15 mouse cellular contexts compared by ENCODE assay signal in the genomic region with DNA sequence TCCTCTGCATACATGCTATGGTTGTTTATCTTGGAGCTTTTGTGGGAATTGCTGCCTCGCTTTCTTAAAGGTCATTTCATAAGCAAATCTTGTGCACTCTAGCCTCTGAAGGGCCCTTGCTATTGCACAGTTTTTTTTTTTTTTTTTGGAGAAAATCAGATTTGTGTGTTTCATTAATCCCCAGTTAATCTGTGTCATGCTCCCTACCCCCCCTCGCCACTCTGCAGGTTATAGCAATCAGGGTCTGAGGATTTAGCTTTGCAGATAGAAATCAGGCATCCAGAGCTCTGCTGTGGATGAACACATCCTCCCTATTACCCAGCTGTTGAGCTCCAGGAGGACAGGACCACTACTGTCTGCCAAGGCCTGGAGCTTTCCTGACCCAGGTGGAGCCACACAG. TPM values are rescaled to one million over a fixed set of nuclear protein-coding genes. Genes with fewer than 3 reads are reported as not detected.
DNase-seq lines count a peak whose midpoint lies in the region; ATAC-seq and TF ChIP-seq lines count a peak whose summit lies in the region.
"Had no signal": no experiment of that assay in that cellular context is flagged by ENCODE, and none has a peak within 500 bp of the region (broad histone marks: within the 10 kb centered on the region; RNA-seq: fewer than 3 reads in every experiment).

TSS of gene Gabrb3 (plus strand) at position 301 of the 400 bp plus-strand sequence.

- TF ChIP-seq POLR2A in cortical plate, adult 2 months (IDR thresholded peaks at IDR 0.05; ENCODE audit: extremely low read depth, insufficient read depth, low read length): no peak

- DNase-seq in forebrain, embryonic 10.5 days (ENCODE audit: extremely low spot score, low spot score): no peak
- DNase-seq in hindbrain, postnatal 0 days (ENCODE audit: low spot score): no peak
- no peak for DNase-seq in urinary bladder, postnatal 4 days (ENCODE audit: low spot score in 2 of 2)
- DNase-seq in kidney, adult 11 months: no peak
- DNase-seq in gastrocnemius, postnatal 25 days: no peak
- DNase-seq: heart, adult 2 months; kidney, postnatal 25 days; thymus, adult 2 months had no signal

- H3K27me3 ChIP-seq in forebrain, embryonic 12.5 days: no peaks in the 10 kb centered on the region
- H3K27me3 ChIP-seq in forebrain, embryonic 10.5 days (ENCODE audit: poor library complexity, severe bottlenecking): no peaks in the 10 kb centered on the region
- no peaks in the 10 kb centered on the region for H3K27me3 ChIP-seq in hindbrain, postnatal 0 days (ENCODE audit: insufficient read depth, low read length)
- no peaks in the 10 kb centered on the region for H3K27me3 ChIP-seq in midbrain, embryonic 15.5 days (replicated peaks)

- no peak within 1 kb of the TSS for H3K4me2 ChIP-seq in forebrain, embryonic 12.5 days
- H3K4me2 ChIP-seq in hindbrain, postnatal 0 days (ENCODE audit: low read depth, low read length): no peak within 1 kb of the TSS
- H3K4me2 ChIP-seq in midbrain, embryonic 15.5 days: no peak within 1 kb of the TSS

- no peak within 1 kb of the TSS for H3K27ac ChIP-seq in forebrain, embryonic 12.5 days
- no peak within 1 kb of the TSS for H3K27ac ChIP-seq in forebrain, embryonic 10.5 days
- H3K27ac ChIP-seq in cortical plate, adult 2 months (ENCODE audit: insufficient read depth, low read length): no peak within 1 kb of the TSS
- no peak within 1 kb of the TSS for H3K27ac ChIP-seq in hindbrain, postnatal 0 days
- H3K27ac ChIP-seq in midbrain, embryonic 15.5 days: no peak within 1 kb of the TSS
- H3K27ac ChIP-seq: heart, adult 2 months; liver, embryonic 14.5 days had no signal

- no peak for TF ChIP-seq CTCF in cortical plate, adult 2 months (IDR thresholded peaks at IDR 0.05; ENCODE audit: extremely low read depth, insufficient read depth, low read length)
- TF ChIP-seq CTCF in hindbrain, postnatal 0 days (IDR thresholded peaks at IDR 0.05; ENCODE audit: low read depth): no peak

- H3K9ac ChIP-seq in forebrain, embryonic 12.5 days: no peak within 1 kb of the TSS
- no peak within 1 kb of the TSS for H3K9ac ChIP-seq in hindbrain, postnatal 0 days (replicated peaks; ENCODE audit: low read length)
- H3K9ac ChIP-seq in midbrain, embryonic 15.5 days: no peak within 1 kb of the TSS
- H3K9ac ChIP-seq: liver, embryonic 14.5 days had no signal

- 69% methylated on average over 2 of the region's 2 CpGs for WGBS in forebrain, embryonic 12.5 days
- WGBS in forebrain, embryonic 10.5 days: 95% methylated on average over 2 of the region's 2 CpGs
- 87% methylated on average over 2 of the region's 2 CpGs for WGBS in hindbrain, postnatal 0 days
- WGBS in midbrain, embryonic 15.5 days: 77% methylated on average over 2 of the region's 2 CpGs

- H3K9me3 ChIP-seq in forebrain, embryonic 12.5 days: no peaks in the 10 kb centered on the region
- no peaks in the 10 kb centered on the region for H3K9me3 ChIP-seq in forebrain, embryonic 10.5 days
- no peaks in the 10 kb centered on the region for H3K9me3 ChIP-seq in hindbrain, postnatal 0 days (ENCODE audit: low read length)
- no peaks in the 10 kb centered on the region for H3K9me3 ChIP-seq in midbrain, embryonic 15.5 days

- no peaks in the 10 kb centered on the region for H3K4me1 ChIP-seq in forebrain, embryonic 12.5 days
- H3K4me1 ChIP-seq in forebrain, embryonic 10.5 days: no peaks in the 10 kb centered on the region
- H3K4me1 ChIP-seq in cortical plate, adult 2 months (ENCODE audit: control insufficient read depth, insufficient read depth, low read length): peaks cover 3% of the 10 kb centered on the region; the same call in 1 of the 2 replicates
- no peaks in the 10 kb centered on the region for H3K4me1 ChIP-seq in hindbrain, postnatal 0 days (ENCODE audit: insufficient read depth, low read length)
- no peaks in the 10 kb centered on the region for H3K4me1 ChIP-seq in midbrain, embryonic 15.5 days

- no peaks in the 10 kb centered on the region for H3K36me3 ChIP-seq in forebrain, embryonic 12.5 days (replicated peaks)
- no peaks in the 10 kb centered on the region for H3K36me3 ChIP-seq in forebrain, embryonic 10.5 days (replicated peaks)
- H3K36me3 ChIP-seq in hindbrain, postnatal 0 days (ENCODE audit: insufficient read depth, low read length): no peaks in the 10 kb centered on the region
- H3K36me3 ChIP-seq in midbrain, embryonic 15.5 days (replicated peaks): no peaks in the 10 kb centered on the region

- no peak within 1 kb of the TSS for H3K4me3 ChIP-seq in forebrain, embryonic 12.5 days (replicated peaks)
- no peak within 1 kb of the TSS for H3K4me3 ChIP-seq in forebrain, embryonic 10.5 days
- H3K4me3 ChIP-seq in cortical plate, adult 2 months (ENCODE audit: insufficient read depth, low read length): no peak within 1 kb of the TSS
- H3K4me3 ChIP-seq in hindbrain, postnatal 0 days (ENCODE audit: low read length): no peak within 1 kb of the TSS
- H3K4me3 ChIP-seq in midbrain, embryonic 15.5 days: no peak within 1 kb of the TSS
- H3K4me3 ChIP-seq: heart, adult 2 months had no signal

- no peak for ATAC-seq in forebrain, embryonic 12.5 days (ENCODE audit: low FRiP score)
- ATAC-seq in hindbrain, postnatal 0 days: no peak
- no peak for ATAC-seq in midbrain, embryonic 15.5 days (replicated peaks)

RNA-seq across cellular contexts. Expression of gene Gabrb3, which starts in this region (rescaled TPM):
- polyA plus RNA-seq in forebrain, embryonic 12.5 days (2016; fragmentation: Nextera tagmentation; extraction: Ambion mirVana): 11.9 and 17.9 TPM in 2 replicates
- polyA plus RNA-seq in forebrain, embryonic 10.5 days (2016; fragmentation: Nextera tagmentation; extraction: Ambion mirVana): 2.7 and 2.8 TPM in 2 replicates
- polyA plus RNA-seq in cortical plate, adult 2 months (2012; rRNA removed): 81.5 and 84.4 TPM in 2 replicates
- total RNA-seq in hindbrain, postnatal 0 days (2014; rRNA removed): 125 and 134 TPM in 2 replicates
- 34.0 and 39.3 TPM in 2 replicates for polyA plus RNA-seq in hindbrain, postnatal 0 days (2015; fragmentation: Nextera tagmentation; extraction: Ambion mirVana)
- polyA plus RNA-seq in midbrain, embryonic 15.5 days (2015; fragmentation: Nextera tagmentation; extraction: Ambion mirVana): 49.3 and 57.8 TPM in 2 replicates
- total RNA-seq in gastrocnemius, postnatal 25 days (2021): not detected
- total RNA-seq: common myeloid progenitor, adult 5-6 weeks had no signal
- polyA plus RNA-seq: C2C12; spleen, adult 2 months had no signal

Comparison
In these comparisons a context has a peak if more than half of its experiments do, and no peak if none do; other contexts are left out.
1. RNA of gene Gabrb3 (total RNA-seq): 125 to 134 TPM in hindbrain, postnatal 0 days; not detected in gastrocnemius, postnatal 25 days; every median in the first group is over 100 times any median in the second.